Mouse (Mus musculus) liver, adult 2 months (tissue): ENCODE data around the gene Ftcd. TPM values are rescaled to one million over a fixed set of nuclear protein-coding genes. Genes with fewer than 3 reads are reported as not detected.

Experiments
- DNase-seq: peaks from one replicate; pipeline ENCODE4 v3.0.0-alpha.2; 2011; ENCODE audit warnings: low read depth, low spot score; ENCODE audit errors: extremely low read depth
- H3K27ac ChIP-seq: fragments of 200-500 bp; replicated peaks from 2 replicates; pipeline ENCODE4 v1.5.1; 2012; ENCODE audit warnings: low read depth, mild to moderate bottlenecking, control low read depth, inconsistent platforms, low read length; ENCODE audit not compliant: insufficient read depth
- H3K27me3 ChIP-seq: fragments of 200-500 bp; 2 replicates; pipeline ENCODE4 v1.6.1; 2012; ENCODE audit warnings: mild to moderate bottlenecking, moderate library complexity, low read length, inconsistent platforms; ENCODE audit not compliant: control insufficient read depth, insufficient read depth
- H3K36me3 ChIP-seq: fragments of 200-500 bp; 2 replicates; pipeline ENCODE4 v1.6.1; 2012; ENCODE audit warnings: low read length, inconsistent platforms; ENCODE audit not compliant: control insufficient read depth, insufficient read depth
- H3K4me1 ChIP-seq: fragments of 200-500 bp; 2 replicates; pipeline ENCODE4 v1.6.1; 2011; ENCODE audit warnings: low read length; ENCODE audit not compliant: control insufficient read depth, insufficient read depth
- H3K4me3 ChIP-seq: fragments of 200-500 bp; 2 replicates; pipeline ENCODE4 v1.5.1; 2011; ENCODE audit warnings: low read depth, mild to moderate bottlenecking, control low read depth, low read length, moderate library complexity; ENCODE audit not compliant: insufficient read depth
- H3K79me2 ChIP-seq: fragments of 200-500 bp; 2 replicates; pipeline ENCODE4 v1.6.1; 2012; ENCODE audit warnings: inconsistent platforms, mild to moderate bottlenecking, low read length, moderate library complexity; ENCODE audit not compliant: control insufficient read depth, insufficient read depth
- H3K9ac ChIP-seq: fragments of 200-500 bp; 2 replicates; pipeline ENCODE4 v1.6.1; 2012; ENCODE audit warnings: low read depth, mild to moderate bottlenecking, control low read depth, inconsistent platforms, low read length
- CTCF ChIP-seq: fragments of 200-500 bp; IDR thresholded peaks from 2 replicates; pipeline ENCODE4 v1.5.1; 2011; ENCODE audit warnings: low read depth, low read length, control low read depth
- POLR2A ChIP-seq: fragments of 200-500 bp; IDR thresholded peaks from 2 replicates; pipeline ENCODE4 v1.6.1; 2011; ENCODE audit warnings: low read length, control low read depth; ENCODE audit not compliant: insufficient read depth; ENCODE audit errors: extremely low read depth
- WGBS: fragments of 180-500 bp; shearing (Covaris S2); methylation state at CpG from one replicate; pipeline ENCODE4 v1.1.7; 2018; 5-methylcytosine and 5-hydroxymethylcytosine counted together
- polyA plus RNA-seq: library from polyadenylated mRNA; depleted of rRNA; stranded (reverse); fragments of >200 nt; gene quantifications from 2 replicates; pipeline ENCODE4 v1.2.3, GENCODE M21; 2012; rRNA removed
- total RNA-seq: library from RNA; depleted of rRNA; stranded (reverse); fragments of >200 nt; gene quantifications from 2 replicates; pipeline ENCODE4 v1.2.3, GENCODE M21; 2014; rRNA removed

The Ftcd gene
- 335 and 349 TPM in 2 replicates for total RNA-seq
- 526 and 676 TPM in 2 replicates for polyA plus RNA-seq

DNA sequence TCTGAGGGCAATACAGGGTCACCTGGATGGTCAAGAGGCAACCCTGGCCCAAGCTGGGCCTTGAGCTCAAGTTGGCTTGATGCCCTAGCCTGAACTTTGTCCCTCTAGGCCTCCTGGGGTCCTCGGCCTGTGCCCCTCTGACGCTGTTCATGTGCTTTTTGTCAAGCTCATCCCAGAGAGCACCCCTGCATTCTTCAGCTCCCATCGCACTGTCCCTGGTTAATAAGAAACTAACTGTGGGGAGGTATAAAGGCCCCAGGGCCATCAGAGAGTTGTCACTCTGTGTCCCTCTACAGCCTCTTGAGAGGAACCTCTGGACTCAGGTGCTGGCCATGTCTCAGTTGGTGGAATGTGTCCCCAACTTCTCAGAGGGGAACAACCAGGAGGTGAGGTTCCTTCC is at the start of gene Ftcd:
Ftcd (plus strand) TSS at position 275 of the 400 bp plus-strand sequence.
- peak within 1 kb of the TSS; percentile 80 for H3K9ac ChIP-seq

DNA sequence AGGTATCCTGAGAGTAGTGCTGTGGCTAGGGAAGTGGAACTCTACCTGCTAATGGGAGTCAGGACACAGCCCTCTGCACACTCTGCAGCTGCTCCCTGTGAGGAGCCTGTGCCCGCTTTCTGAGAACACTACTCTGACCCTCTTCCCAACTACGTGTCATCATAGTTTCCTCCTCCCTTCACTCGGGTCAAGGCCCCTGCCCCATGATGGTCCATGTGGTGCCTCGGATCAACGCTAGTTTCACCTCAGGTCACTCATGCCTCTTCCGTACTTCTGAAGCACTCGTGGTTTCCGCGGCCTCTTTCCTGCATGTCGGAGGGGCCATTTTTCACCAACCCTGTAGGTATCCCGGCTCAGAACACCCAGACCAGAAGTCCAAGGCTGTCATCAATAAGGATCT is 44.5 kb upstream of the Ftcd start:
- H3K9ac ChIP-seq, result peak overlapping the region; percentile 48
- peaks cover 4% of the 10 kb centered on the region for H3K4me1 ChIP-seq
- H3K27me3 ChIP-seq, result no peaks in the 10 kb centered on the region
- H3K79me2 ChIP-seq, result peaks cover 4% of the 10 kb centered on the region; the same call in 1 of the 2 replicates
- 0% methylated on average over 11 of the region's 11 CpGs for WGBS
- H3K36me3 ChIP-seq, result peaks cover 17% of the 10 kb centered on the region
- peak overlapping the region; percentile 46 for H3K27ac ChIP-seq
- H3K4me3 ChIP-seq, result peak overlapping the region; percentile 39
- DNase-seq, result no peak
- TF ChIP-seq POLR2A (peak; percentile 54; the same call in 1 of the 2 replicates), CTCF (no peak)

More for the DNA sequence above, at the start of gene Ftcd:
- peaks cover 29% of the 10 kb centered on the region for H3K4me1 ChIP-seq
- WGBS, result 34% methylated on average over 3 of the region's 3 CpGs
- H3K27ac ChIP-seq, result peak within 1 kb of the TSS; percentile 95
- peak; percentile 95 for DNase-seq
- peaks cover 8% of the 10 kb centered on the region; the same call in 1 of the 2 replicates for H3K36me3 ChIP-seq
- H3K79me2 ChIP-seq, result no peaks in the 10 kb centered on the region
- H3K4me3 ChIP-seq, result peak within 1 kb of the TSS; percentile 74
- no peaks in the 10 kb centered on the region for H3K27me3 ChIP-seq
- no peak for TF ChIP-seq CTCF
- peak; percentile 80; the same call in 1 of the 2 replicates for TF ChIP-seq POLR2A

GRCm38 (mm10) chr10:76531375-76531774 is 44.1 kb upstream of the Ftcd start, which contains the start of gene Lss:
Lss (plus strand) TSS chr10:76531588.
- WGBS, result 1% methylated on average over 37 of the region's 37 CpGs
- H3K9ac ChIP-seq, result peak within 1 kb of the TSS; percentile 92
- H3K36me3 ChIP-seq, result peaks cover 17% of the 10 kb centered on the region
- peak within 1 kb of the TSS; percentile 91 for H3K4me3 ChIP-seq
- H3K79me2 ChIP-seq, result peaks cover 4% of the 10 kb centered on the region; the same call in 1 of the 2 replicates
- peak; percentile 88 for DNase-seq
- H3K27me3 ChIP-seq, result no peaks in the 10 kb centered on the region
- peaks cover 4% of the 10 kb centered on the region for H3K4me1 ChIP-seq
- TF ChIP-seq CTCF, result peak; percentile 21; the same call in 1 of the 2 replicates
- TF ChIP-seq POLR2A, result peak; percentile 84
- peak within 1 kb of the TSS; percentile 81 for H3K27ac ChIP-seq

DNA sequence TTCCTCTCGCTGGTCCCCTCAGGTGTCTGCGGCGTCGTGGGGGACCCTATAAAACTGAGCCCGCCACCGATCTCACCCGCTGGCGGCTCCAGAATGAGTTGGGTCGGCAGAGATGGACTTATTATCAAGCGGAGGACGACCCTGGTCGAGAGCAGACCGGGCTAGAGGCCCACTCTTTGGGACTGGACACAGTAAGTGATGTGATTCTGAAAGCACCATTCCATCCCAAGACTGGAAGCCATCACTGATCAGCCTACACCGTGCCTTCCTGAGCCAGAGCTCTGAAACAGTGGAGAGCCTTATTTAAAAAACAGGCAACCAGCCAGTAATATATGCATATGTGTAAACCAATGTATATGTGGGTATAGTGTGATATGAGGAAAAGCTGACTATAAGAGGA is 43.6 kb upstream of the Ftcd start:
- no peaks in the 10 kb centered on the region for H3K27me3 ChIP-seq
- TF ChIP-seq POLR2A (no peak), CTCF (no peak)
- peak overlapping the region; percentile 92 for H3K9ac ChIP-seq
- H3K36me3 ChIP-seq, result peaks cover 17% of the 10 kb centered on the region
- H3K27ac ChIP-seq, result peak overlapping the region; percentile 81
- H3K4me1 ChIP-seq, result peaks cover 5% of the 10 kb centered on the region
- H3K79me2 ChIP-seq, result peaks cover 4% of the 10 kb centered on the region; the same call in 1 of the 2 replicates
- WGBS, result under 1% methylated on average over 14 of the region's 14 CpGs
- peak; percentile 22 for DNase-seq
- H3K4me3 ChIP-seq, result peak overlapping the region; percentile 91

- WGBS, result 94% methylated on average over 7 of the region's 7 CpGs
- H3K27me3 ChIP-seq, result no peaks in the 10 kb centered on the region
- peaks cover 23% of the 10 kb centered on the region for H3K36me3 ChIP-seq
- no peak overlapping the region for H3K4me3 ChIP-seq
- TF ChIP-seq CTCF, result no peak
- TF ChIP-seq POLR2A, result no peak
- H3K9ac ChIP-seq, result no peak overlapping the region
- no peak overlapping the region for H3K27ac ChIP-seq
- H3K4me1 ChIP-seq, result peaks cover 10% of the 10 kb centered on the region
- no peak for DNase-seq
- peaks cover 4% of the 10 kb centered on the region; the same call in 1 of the 2 replicates for H3K79me2 ChIP-seq
Measured at GRCm38 (mm10) chr10:76535526-76535925, 39.9 kb upstream of the Ftcd start.

DNA sequence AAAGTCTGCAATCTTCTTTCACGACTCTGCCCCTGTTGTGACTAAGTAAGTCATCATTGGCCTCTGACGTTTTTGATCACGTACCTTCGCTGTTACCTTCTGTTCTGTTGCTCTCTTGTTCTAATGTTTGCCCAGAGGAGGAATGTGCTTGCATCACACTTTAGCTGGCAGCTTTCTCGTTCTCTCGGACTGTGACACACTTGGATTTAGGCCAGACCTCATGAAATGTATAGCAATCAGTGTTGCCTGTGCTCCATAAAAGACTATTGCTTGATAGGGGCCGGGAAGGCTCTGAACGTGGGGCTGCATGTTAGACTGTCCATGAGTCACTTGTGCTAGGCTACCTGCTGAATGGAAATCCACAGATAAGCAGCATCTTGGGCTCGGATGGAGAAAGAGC is 37.8 kb upstream of the Ftcd start:
- H3K79me2 ChIP-seq, result no peaks in the 10 kb centered on the region
- no peak overlapping the region for H3K4me3 ChIP-seq
- no peak overlapping the region for H3K27ac ChIP-seq
- peaks cover 7% of the 10 kb centered on the region for H3K4me1 ChIP-seq
- TF ChIP-seq CTCF, result no peak
- TF ChIP-seq POLR2A, result no peak
- 26% methylated on average over 9 of the region's 9 CpGs for WGBS
- no peak overlapping the region for H3K9ac ChIP-seq
- H3K27me3 ChIP-seq, result no peaks in the 10 kb centered on the region
- peaks cover 35% of the 10 kb centered on the region for H3K36me3 ChIP-seq
- DNase-seq, result peak; percentile 71
